ENCODE assay signal across 17 mouse cellular contexts in genomic region chr2:59691112-59691511, GRCm38 (mm10).
DNase-seq lines count a peak whose midpoint lies in the region; ATAC-seq and TF ChIP-seq lines count a peak whose summit lies in the region.
"Had no signal": no experiment of that assay in that cellular context is flagged by ENCODE, and none has a peak within 500 bp of the region (broad histone marks: within the 10 kb centered on the region; RNA-seq: fewer than 3 reads in every experiment).

No protein-coding gene starts in this region.

- H3K36me3 ChIP-seq in kidney, adult 2 months (ENCODE audit: control insufficient read depth, insufficient read depth, low read length), result no peaks in the 10 kb centered on the region
- H3K36me3 ChIP-seq: embryonic facial prominence, embryonic 15.5 days; heart, embryonic 15.5 days; liver, embryonic 13.5 days; neural tube, embryonic 12.5 days had no signal

- TF ChIP-seq CTCF in Patski (IDR thresholded peaks at IDR 0.05), result no peak
- TF ChIP-seq CTCF in kidney, adult 2 months (conservative IDR thresholded peaks at IDR 0.05; ENCODE audit: insufficient read depth, insufficient read length, low read depth, low read length), result no peak

- H3K27ac ChIP-seq in kidney, adult 2 months (ENCODE audit: insufficient read depth, low read depth, low read length), result no peak overlapping the region
- H3K27ac ChIP-seq: embryonic facial prominence, embryonic 15.5 days; heart, embryonic 15.5 days; liver, embryonic 13.5 days; neural tube, embryonic 12.5 days had no signal

- in situ Hi-C loops in Patski (cut with MboI; ENCODE audit: low pct_unique_long_range_greater_than_20kb), result no loop called here

- TF ChIP-seq POLR2A in kidney, adult 2 months (IDR thresholded peaks at IDR 0.05; ENCODE audit: low read depth, low read length), result no peak

- peak; percentile 94 for DNase-seq in Muller cell, postnatal 12 days (ENCODE audit: inconsistent ontology term)
- no peak for DNase-seq in Patski (ENCODE audit: low read depth, low spot score)
- peak; percentile 91 for DNase-seq in kidney, adult 2 months
- DNase-seq in kidney, postnatal 14 days, result peak; percentile 70
- DNase-seq in cerebellum, adult 11-12 months, result no peak
- DNase-seq in cerebellum, adult 9-10 months, result no peak
- no peak for DNase-seq in layer of hippocampus, adult 8-10 months (ENCODE audit: low spot score in 2 of 2)
- DNase-seq: adrenal gland, postnatal 10 days; cerebellum, adult 18-20 months; liver, embryonic 13.5 days; spleen, adult 18-20 months; thymus, adult 18-20 months had no signal

- ATAC-seq in Patski, result peak; percentile 79
- ATAC-seq in monocyte, adult 5-6 weeks (replicated peaks; ENCODE audit: insufficient number of reproducible peaks, low FRiP score, low TSS enrichment, poor library complexity, severe bottlenecking), result no peak
- ATAC-seq: forebrain, embryonic 14.5 days had no signal

- H3K4me1 ChIP-seq in kidney, adult 2 months (ENCODE audit: control insufficient read depth, insufficient read depth, low read length), result peaks cover 15% of the 10 kb centered on the region

- CTCF ChIA-PET in Patski (lab: Charles Lee), result no interaction called here

- POLR2A ChIA-PET in Patski (lab: Charles Lee), result no interaction called here

- H3K4me3 ChIP-seq in kidney, adult 2 months (ENCODE audit: insufficient read depth, low read depth, low read length), result no peak overlapping the region
- H3K4me3 ChIP-seq: embryonic facial prominence, embryonic 15.5 days; heart, embryonic 15.5 days; liver, embryonic 13.5 days; neural tube, embryonic 12.5 days had no signal

- H3K27me3 ChIP-seq in Patski, result no peaks in the 10 kb centered on the region
- no peaks in the 10 kb centered on the region for H3K27me3 ChIP-seq in kidney, adult 2 months (replicated peaks; ENCODE audit: control insufficient read depth, insufficient read depth, low read length)
- H3K27me3 ChIP-seq: embryonic facial prominence, embryonic 15.5 days; heart, embryonic 15.5 days; liver, embryonic 13.5 days; neural tube, embryonic 12.5 days had no signal

- WGBS in kidney, adult 2 months, result 14% methylated on average over 4 of the region's 4 CpGs

Comparison
In these comparisons a context has a peak if more than half of its experiments do, and no peak if none do; other contexts are left out.
1. DNase-seq: peak in Muller cell, postnatal 12 days (single experiment), kidney, adult 2 months (single experiment) and kidney, postnatal 14 days (single experiment); none in Patski (single experiment), cerebellum, adult 11-12 months (single experiment), cerebellum, adult 9-10 months (single experiment) and layer of hippocampus, adult 8-10 months (0 of 2).